Mouse (Mus musculus) G1E-ER4 (cell line): ENCODE data around the gene Fzd2. TPM values are rescaled to one million over a fixed set of nuclear protein-coding genes. Genes with fewer than 3 reads are reported as not detected.

Experiments used
- GATA1 ChIP-seq: IDR thresholded peaks from one replicate; pipeline ENCODE4 v1.8.0; 2012; ENCODE audit warnings: low read length, inconsistent platforms
- polyA plus RNA-seq: library from polyadenylated mRNA; stranded (reverse); fragments of >175 nt; gene quantifications from 2 replicates; pipeline ENCODE4 v1.2.3, GENCODE M21; 2012

The Fzd2 gene
- not detected in 2 replicates for polyA plus RNA-seq

GRCm38 (mm10) chr11:102604010-102604584 lies at the start of gene Fzd2:
Fzd2 (plus strand) TSS chr11:102604396.
- TF ChIP-seq GATA1, result no peak

- no peak for TF ChIP-seq GATA1
Observed at GRCm38 (mm10) chr11:102555400-102556030, 48.7 kb upstream of the Fzd2 start.

- no peak for TF ChIP-seq GATA1
Observed at GRCm38 (mm10) chr11:102556031-102556715, 48.0 kb upstream of the Fzd2 start, which contains the start of gene Gpatch8. Gpatch8 (minus strand) TSS chr11:102556392.

GRCm38 (mm10) chr11:102556716-102557074 lies 47.5 kb upstream of the Fzd2 start:
- no peak for TF ChIP-seq GATA1

DNA sequence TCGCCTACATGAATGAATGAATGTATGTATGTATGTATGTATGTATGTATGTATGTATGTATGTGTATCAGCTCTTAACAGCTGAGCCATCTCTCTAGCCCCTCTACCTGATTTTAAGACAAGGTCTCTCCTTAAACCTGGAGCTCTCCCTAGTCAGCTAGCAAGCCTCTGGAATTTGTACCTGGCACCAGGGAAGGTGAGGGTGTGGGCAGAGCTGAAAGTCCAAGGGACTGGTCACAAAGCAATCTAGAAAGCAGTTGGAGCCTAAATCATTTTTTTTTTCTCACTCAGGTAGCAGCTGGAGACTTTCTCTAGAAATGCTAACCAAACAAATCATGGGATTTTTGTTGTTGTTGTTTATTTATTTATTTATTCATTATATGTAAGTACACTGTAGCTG lies 46.8 kb upstream of the Fzd2 start:
- TF ChIP-seq GATA1, result no peak

DNA sequence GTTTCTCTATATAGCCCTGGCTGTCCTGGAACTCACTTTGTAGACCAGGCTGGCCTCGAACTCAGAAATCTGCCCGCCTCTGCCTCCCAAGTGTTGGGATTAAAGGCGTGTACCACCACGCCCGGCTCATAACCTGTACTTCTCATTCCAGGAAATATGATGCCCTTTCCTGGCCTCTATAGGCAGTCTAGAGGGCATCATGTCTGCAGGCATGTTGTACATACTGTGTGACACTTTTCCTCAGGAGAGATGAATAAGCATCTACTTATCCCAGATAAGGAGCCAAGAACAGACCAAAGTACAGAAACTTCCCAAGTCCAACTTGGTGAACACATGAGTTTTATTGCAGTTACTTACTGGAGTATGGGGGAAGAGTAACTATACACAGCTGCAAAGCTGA lies 45.5 kb upstream of the Fzd2 start:
- no peak for TF ChIP-seq GATA1

GRCm38 (mm10) chr11:102565741-102566140 lies 38.5 kb upstream of the Fzd2 start:
- TF ChIP-seq GATA1, result no peak

- no peak for TF ChIP-seq GATA1
Observed at GRCm38 (mm10) chr11:102566290-102566689, 37.9 kb upstream of the Fzd2 start.

- no peak for TF ChIP-seq GATA1
Observed at GRCm38 (mm10) chr11:102567157-102567556, 37.0 kb upstream of the Fzd2 start.

DNA sequence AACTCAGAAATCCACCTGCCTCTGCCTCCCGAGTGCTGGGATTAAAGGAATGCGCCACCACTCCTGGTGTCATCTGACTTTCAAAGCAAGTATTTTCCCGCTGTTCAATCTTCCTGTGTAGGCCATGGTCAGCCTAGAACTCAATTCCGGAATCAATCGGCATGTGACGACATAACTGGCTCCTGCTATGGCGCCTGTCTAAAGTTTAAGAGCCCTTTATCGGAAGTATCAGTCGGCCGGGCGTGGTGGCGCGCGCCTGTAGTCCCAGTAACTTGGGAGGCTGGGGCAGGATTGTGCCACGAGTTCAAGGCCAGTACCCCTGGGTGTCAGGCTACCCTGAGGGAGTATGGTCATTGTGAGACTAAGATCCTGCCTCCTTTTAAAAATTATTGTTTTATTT lies 36.5 kb upstream of the Fzd2 start:
- TF ChIP-seq GATA1, result no peak

- no peak for TF ChIP-seq GATA1
Observed at GRCm38 (mm10) chr11:102568191-102568590, 36.0 kb upstream of the Fzd2 start.

- TF ChIP-seq GATA1, result no peak
Observed at GRCm38 (mm10) chr11:102568756-102569377, 35.3 kb upstream of the Fzd2 start.

GRCm38 (mm10) chr11:102572866-102573663 lies 31.1 kb upstream of the Fzd2 start:
- no peak for TF ChIP-seq GATA1

DNA sequence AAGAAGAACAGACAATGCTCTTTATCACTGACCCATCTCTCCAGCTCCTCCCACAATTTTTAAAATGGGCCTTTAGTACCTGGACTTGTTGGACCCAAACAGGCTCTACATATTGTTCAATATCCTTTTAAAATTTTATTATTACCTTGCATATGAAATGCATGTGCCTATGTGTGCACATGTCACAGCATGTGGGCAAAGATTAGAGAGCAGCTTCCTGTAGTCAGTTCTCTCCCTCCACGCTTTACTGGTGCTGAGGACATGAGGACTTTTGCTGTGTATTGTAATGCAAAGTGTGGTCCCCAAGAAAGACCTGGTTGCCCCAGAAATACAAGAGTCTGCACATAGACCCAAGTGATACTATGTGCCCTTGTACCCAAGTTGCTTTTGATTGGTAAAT lies 29.2 kb upstream of the Fzd2 start:
- TF ChIP-seq GATA1, result no peak

DNA sequence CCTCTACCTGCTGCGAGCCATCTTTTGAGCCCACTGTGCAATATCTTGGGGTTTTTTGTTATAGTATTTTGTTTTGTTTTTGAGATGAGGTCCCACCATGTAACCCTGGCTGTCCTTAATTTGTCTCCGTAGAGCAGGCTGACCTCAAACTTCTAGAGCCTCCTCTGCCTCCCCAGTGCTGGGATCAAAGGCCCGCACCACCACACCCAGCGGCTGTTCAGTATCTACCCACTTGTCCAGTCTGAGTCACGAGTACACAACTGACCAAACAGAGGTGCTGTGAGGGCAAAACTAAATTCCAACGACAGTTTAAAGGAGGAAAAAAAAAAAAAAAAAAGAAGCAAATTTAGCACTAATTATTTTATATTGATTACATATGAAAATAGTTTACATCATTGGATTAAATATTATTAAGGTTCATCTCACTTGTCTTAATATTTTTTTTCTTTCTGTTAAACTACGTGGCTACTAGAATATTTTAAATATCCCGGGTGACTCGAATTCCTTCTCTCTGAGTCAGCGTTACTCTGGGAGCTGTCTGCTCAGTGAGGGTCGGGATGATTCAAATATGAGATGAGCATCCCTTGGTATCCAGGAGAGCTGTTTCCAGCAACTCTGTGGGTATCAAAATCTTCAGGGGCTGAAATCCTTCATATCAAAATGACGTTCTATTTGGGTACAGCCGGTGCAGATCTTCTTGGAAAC lies 28.0 kb upstream of the Fzd2 start:
- TF ChIP-seq GATA1, result no peak
